Mouse (Mus musculus) Patski (cell line): ENCODE data around the gene Tom1. TPM values are rescaled to one million over a fixed set of nuclear protein-coding genes. Genes with fewer than 3 reads are reported as not detected.
A peak's percentile ranks its signal among the peaks of the same experiment; 100 is the strongest.

Experiments used
- ATAC-seq: fragments of 100-300 bp; one replicate; pipeline ENCODE4 v1.8.0; 2021
- CTCF ChIA-PET: fragments of 350-600 bp; sonication (Branson Sonifier 250); formaldehyde crosslinking; loops from one replicate; lab custom pipeline; 2022; ENCODE audit warnings: inconsistent platforms; lab: Charles Lee
- POLR2A ChIA-PET: fragments of 350-600 bp; sonication (Branson Sonifier 250); formaldehyde crosslinking; loops from one replicate; lab custom pipeline; 2022; ENCODE audit warnings: antibody characterized with exemption, inconsistent platforms; lab: Charles Lee
- DNase-seq: peaks from one replicate; pipeline ENCODE4 v3.0.0-alpha.2; 2011; ENCODE audit warnings: low read depth, low spot score
- H3K27me3 ChIP-seq: fragments of 371-371 bp; one replicate; pipeline ENCODE4 v1.5.1; 2021
- CTCF ChIP-seq: fragments of 100-300 bp; IDR thresholded peaks from one replicate; pipeline ENCODE4 v1.5.1; 2021
- in situ Hi-C: fragments of 300-500 bp; cut with MboI; formaldehyde crosslinking; loops from 3 replicates; pipeline ENCODE4 v1.11.1; 2018; ENCODE audit warnings: low pct_unique_long_range_greater_than_20kb, mixed read lengths
- polyA plus RNA-seq: library from polyadenylated mRNA; unstranded; gene quantifications from one replicate; pipeline ENCODE4 v1.2.3, GENCODE M21; 2021

Gene Tom1
- polyA plus RNA-seq, 1 experiment from 2014 or later = 32.0 TPM

DNA sequence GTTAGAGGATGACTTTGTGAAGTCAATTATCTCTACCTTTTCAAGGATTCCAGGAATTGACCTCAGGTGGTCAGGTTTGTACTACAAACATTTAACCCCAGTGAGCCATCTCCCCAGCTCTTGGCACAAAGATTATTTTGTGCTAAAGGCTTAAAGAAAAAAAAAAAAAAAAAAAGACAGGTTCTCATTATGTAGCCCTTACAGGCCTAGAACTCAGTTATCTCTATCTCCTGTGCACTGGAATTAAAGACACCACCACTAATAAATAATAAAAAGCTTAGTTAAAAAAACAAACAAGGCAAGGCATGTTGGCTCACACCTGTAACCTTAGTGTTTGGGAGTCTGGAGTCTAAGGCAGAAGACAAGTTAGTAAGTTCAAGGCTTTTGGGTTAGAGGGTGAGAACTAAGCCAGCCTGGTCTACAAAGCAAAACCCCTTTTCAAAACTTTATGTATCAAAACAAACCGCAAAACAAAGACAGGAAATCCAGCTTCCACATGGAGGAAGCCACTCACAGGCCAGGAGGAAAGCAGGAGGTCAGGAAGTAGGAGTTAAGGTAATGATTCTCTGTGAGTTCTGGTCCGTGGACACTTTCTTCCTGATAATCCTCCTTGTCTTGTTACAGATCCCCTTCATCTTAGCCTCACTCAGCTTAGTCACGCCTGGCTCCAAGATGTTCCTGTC is 51.0 kb downstream of the Tom1 start:
- no peak for TF ChIP-seq CTCF
- ChIA-PET POLR2A (interaction anchor here (0.6 to 1.3 kb wide), 4 partner anchors 9 to 23 kb away, joined by 3 to 6 read pairs (median 4); partner anchors contain the start of gene Hmox1), CTCF (interaction anchor here (0.7 kb wide), 1 partner anchor 935 kb away, joined by 3 read pairs; no protein-coding TSS in a partner anchor)
- ATAC-seq = no peak
- no peak for DNase-seq
- H3K27me3 ChIP-seq = no peaks in the 10 kb centered on the region
- in situ Hi-C loops = no loop called here

DNA sequence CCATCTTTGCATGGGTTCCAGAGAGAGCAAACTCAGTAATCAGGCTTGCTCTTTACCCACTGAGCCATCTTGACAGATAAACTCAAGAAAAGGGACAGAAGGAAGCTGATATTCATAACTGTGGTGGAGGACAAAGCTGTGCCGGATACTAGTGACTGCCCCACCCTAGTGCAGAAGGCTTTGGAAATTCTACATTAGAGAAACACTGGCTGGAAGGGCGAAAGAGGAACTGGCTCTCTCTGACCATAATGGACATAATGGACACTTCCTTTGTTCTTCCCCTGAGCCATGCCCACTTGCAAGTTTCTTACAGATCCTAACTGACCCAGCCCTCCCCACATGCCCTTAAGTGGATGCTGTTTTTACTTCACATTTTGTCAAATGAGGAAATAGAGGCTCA is 52.5 kb downstream of the Tom1 start:
- ChIA-PET POLR2A (no interaction called here), CTCF (no interaction called here)
- ATAC-seq (no peak), DNase-seq (no peak)
- H3K27me3 ChIP-seq = no peaks in the 10 kb centered on the region
- no peak for TF ChIP-seq CTCF
- in situ Hi-C loops = no loop called here

DNA sequence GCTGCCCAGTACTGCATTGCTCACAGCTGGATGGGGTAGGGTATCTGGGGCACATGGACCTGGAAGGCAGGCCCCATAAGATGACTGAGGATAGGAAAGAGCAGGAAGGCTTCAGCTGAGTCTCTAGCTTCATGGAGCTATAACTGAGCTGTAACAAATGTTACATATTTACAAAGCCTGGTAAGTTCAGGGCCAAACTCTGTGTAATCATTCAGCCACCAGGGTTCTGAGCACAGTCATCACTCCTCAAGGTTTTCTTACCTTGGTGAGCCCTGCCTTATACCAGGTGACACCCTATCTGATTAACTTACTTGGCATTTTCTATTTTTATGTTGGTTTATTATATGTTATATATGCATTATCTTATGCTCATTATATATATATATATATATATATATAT is 53.6 kb downstream of the Tom1 start:
- POLR2A ChIA-PET = no interaction called here
- TF ChIP-seq CTCF = no peak
- in situ Hi-C loops = no loop called here
- CTCF ChIA-PET = no interaction called here
- DNase-seq (no peak), ATAC-seq (no peak)
- no peaks in the 10 kb centered on the region for H3K27me3 ChIP-seq

DNA sequence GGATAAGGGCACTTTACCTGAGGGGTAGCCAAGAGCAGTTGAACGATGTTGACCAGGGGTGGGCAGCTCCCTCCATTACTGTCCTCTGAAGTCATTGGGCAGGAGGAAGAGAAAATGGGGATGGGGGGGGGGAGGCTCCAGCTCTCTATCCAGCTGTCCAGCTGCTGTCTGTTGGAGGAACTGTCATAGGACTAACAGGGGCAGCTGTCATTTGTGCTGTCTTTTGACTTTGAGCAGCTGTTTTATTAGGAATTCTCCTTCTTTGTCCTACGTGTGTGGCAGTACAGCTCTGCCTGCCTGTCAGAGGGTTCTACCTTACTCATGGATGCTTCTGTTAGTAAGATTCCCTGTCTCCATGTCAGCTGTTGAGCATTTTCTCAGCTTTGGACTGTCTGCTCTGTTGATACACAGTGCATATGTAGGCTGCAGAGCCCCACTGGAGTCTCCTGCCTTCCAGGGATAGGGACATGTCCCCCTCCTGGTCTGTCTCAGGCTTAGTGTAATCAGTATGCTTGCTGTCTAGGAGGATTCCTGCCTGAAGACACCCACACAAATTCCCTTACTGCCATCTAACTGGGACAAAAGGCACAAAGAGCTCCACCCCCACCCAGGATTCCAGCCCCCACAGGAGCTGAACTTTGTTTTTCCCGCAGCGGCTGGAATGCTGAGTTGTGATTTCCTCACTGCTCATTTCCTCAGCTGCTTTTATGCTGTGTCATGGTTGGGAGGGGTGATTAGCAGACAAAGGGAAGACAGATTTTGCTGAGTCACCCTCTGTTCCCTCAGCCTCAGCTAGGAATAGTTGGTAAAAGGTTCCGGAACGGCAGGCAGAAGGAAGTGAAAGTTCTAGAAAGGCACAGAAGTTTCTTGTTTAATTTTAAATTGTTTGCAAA is 55.7 kb downstream of the Tom1 start:
- no peak for TF ChIP-seq CTCF
- ChIA-PET POLR2A (interaction anchor here (0.8 kb wide), 1 partner anchor 10 kb away, joined by 4 read pairs; no protein-coding TSS in a partner anchor), CTCF (interaction anchor here (1.1 to 3.0 kb wide), 3 partner anchors 14 to 70 kb away, joined by 4 to 16 read pairs (median 4); no protein-coding TSS in a partner anchor)
- no peaks in the 10 kb centered on the region for H3K27me3 ChIP-seq
- in situ Hi-C loops = no loop called here
- DNase-seq (no peak), ATAC-seq (peak; percentile 48)

DNA sequence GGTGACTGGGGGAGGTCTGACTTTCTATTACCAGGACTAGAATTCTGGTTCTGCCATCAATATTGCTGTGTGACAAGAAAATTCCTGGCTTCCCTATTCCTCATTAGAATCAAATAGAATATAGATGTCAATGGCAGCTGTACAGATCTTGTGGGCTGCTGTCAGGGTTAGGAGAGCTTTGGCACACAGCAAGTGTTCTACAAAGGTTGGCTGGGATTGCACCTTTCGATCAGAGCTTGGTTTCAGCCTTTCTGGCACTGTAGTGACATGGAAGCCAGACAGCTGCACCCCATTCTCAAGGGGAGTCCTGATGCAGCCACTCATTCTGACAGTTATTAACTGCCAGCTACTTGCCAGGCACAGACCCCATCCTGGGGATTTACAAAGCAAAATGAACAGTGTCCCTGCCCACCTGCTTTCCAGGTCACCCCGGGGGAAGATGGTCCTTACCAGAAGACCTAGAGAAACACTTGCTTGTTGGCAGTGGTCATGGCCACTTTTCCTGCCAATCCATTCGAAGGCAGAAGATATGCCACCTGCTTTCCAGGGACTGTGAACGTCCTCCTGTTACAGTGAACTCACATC is 57.4 kb downstream of the Tom1 start:
- no peak for ATAC-seq
- no peak for TF ChIP-seq CTCF
- ChIA-PET CTCF (interaction anchor here (0.6 to 3.0 kb wide), 5 partner anchors 15 to 72 kb away, joined by 3 to 16 read pairs (median 4); no protein-coding TSS in a partner anchor), POLR2A (no interaction called here)
- in situ Hi-C loops = no loop called here
- no peaks in the 10 kb centered on the region for H3K27me3 ChIP-seq
- DNase-seq = no peak

DNA sequence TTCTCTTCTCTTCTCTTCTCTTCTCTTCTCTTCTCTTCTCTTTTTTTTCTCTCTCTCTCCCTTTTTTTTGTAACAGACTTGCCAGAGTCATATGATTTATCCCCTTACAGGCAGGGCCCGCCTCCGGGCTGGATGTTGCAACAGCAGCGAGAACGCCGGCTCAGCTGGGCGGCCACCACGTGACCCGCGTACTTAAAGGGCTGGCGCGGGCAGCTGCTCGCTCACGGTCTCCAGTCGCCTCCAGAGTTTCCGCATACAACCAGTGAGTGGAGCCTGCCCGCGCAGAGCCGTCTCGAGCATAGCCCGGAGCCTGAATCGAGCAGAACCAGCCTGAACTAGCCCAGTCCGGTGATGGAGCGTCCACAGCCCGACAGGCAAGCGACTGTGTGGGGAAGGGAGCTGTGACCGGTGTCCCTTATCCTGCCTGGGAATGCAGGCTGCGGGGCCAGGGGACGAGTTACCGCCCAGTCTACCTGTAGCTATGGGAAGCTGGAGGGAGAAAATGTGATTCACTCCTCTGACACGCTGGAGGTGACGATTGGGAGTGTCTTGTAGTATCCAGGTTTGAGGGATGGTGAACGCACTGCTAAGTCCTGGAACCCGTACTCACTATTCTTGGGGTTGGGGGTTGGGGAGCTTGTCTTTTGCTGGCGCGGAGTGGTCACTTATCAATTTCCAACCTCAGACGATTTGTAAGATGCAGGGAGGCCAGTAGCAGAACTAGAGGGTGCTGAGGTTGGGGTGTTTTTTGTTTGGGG is 60.1 kb downstream of the Tom1 start, which contains the start of gene Hmox1:
Gene Hmox1, plus strand, starts transcription at position 223 of the 758 bp plus-strand sequence.
- POLR2A ChIA-PET = interaction anchor here (0.6 to 0.8 kb wide), 3 partner anchors 9 to 15 kb away, joined by 3 to 6 read pairs (median 3); partner anchors contain the start of gene Mcm5
- no peaks in the 10 kb centered on the region for H3K27me3 ChIP-seq

DNA sequence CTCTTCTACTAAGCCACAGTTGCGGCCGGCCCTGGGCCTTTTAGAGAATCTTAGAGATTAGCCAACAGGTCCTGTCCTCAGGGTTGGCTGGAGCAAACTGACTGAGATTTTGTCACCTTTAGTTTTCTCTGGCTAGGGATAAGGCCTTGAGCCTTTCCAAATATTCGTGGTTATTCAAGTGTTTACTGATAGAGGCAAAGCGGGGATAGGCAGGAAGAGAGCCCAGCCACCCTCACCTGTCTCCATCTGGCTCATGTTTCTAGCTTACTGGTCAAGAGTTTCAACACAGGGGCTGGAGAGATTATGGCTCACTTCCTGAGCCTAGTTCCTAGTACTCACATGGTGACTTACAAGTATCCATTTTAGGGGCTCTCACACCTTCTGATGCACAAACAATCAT is 69.5 kb downstream of the Tom1 start:
- TF ChIP-seq CTCF = no peak
- ATAC-seq (no peak), DNase-seq (no peak)
- H3K27me3 ChIP-seq = no peaks in the 10 kb centered on the region
- in situ Hi-C loops = no loop called here
- CTCF ChIA-PET = no interaction called here
- POLR2A ChIA-PET = no interaction called here

More for the DNA sequence above, 60.1 kb downstream of the Tom1 start, which contains the start of gene Hmox1:
- peak; percentile 81 for ATAC-seq
- DNase-seq = no peak
- in situ Hi-C loops = no loop called here
- CTCF ChIA-PET = interaction anchor here (0.7 to 2.2 kb wide), 4 partner anchors 12 to 58 kb away, joined by 3 to 5 read pairs (median 4); no protein-coding TSS in a partner anchor
- TF ChIP-seq CTCF = no peak

DNA sequence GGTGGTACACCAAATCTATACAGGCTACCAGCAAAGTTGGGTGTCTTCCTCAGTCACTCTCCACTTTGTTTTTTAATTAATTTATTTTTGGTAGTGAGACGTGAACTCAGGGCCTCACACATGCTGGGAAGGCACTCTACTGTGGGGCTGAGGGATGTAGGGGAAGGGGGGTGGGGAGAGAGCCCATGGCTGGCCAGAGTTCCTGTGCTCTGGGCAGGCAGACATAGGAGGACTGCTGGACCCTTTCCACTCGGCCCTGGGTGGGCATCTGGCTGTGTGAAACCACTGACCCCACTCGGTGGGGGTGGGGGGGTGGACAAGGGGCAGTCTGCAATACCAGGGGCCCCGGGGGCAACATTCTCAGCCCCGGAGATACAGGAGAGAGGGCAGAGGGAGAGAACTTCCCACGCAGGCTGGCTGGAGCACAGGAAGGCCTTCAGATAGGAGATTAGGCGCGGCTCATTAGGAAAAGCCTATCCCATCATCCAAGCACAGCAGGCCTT is 69.9 kb downstream of the Tom1 start:
- ATAC-seq = peak; percentile 23
- ChIA-PET CTCF (no interaction called here), POLR2A (no interaction called here)
- H3K27me3 ChIP-seq = no peaks in the 10 kb centered on the region
- TF ChIP-seq CTCF = no peak
- no peak for DNase-seq
- in situ Hi-C loops = no loop called here

DNA sequence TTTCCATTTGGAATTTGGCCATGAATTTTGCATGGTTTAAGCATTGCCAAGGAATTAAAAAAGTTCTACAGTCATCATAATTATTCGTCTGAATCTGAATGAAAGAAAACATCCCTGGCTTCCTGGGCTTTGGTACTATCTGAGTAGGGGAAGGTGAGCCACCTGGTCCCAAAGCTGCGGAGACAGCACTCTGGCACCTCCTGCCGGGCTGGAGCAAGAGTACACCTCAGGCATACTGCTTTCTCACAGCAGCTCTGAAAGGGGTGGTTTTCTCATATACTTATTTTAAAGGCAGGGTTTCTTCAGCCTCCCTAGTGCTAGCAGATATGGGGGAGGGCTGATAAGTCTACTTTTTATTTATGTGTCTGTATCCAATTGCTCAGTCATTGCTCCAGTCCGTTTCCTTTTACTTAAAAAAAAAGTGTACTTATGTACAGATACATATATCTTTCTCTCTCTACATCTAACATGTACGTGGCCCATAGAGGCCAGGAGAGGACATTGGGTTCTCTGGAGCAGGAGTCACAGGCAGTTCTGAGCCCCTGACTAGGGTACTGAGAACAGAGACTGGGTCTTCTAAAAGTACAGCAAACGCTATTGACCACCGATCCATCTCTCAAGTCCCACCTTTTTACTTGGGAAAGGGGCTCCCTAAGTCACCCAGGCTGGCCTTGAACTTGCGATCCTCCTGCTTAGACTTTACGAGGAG is 75.2 kb downstream of the Tom1 start:
- ATAC-seq = peak; percentile 66
- H3K27me3 ChIP-seq = no peaks in the 10 kb centered on the region
- in situ Hi-C loops = loop anchor here (5.0 kb wide), 1 partner anchor 36 kb away; no protein-coding TSS in a partner anchor
- ChIA-PET CTCF (interaction anchor here (0.9 to 2.3 kb wide), 10 partner anchors 14 to 109 kb away, joined by 3 to 32 read pairs (median 4); no protein-coding TSS in a partner anchor), POLR2A (interaction anchor here (0.5 to 1.1 kb wide), 5 partner anchors 13 to 115 kb away, joined by 3 to 7 read pairs (median 3); no protein-coding TSS in a partner anchor)
- no peak for DNase-seq
- peak; percentile 97 for TF ChIP-seq CTCF
